Mouse (Mus musculus): ENCODE measurements around the gene Olfr1256. TPM values are rescaled to one million over a fixed set of nuclear protein-coding genes. Genes with fewer than 3 reads are reported as not detected.

The Olfr1256 gene
- not detected for polyA plus RNA-seq (2014; fragmentation: Illumina TruSeq; extraction: RNeasy Lipid Tissue Mini Kit (QIAGEN cat#74804); ENCODE audit: low read depth, low replicate concordance)

GRCm38 (mm10) chr2:89841455-89841854 is at the start of gene Olfr1256:
Gene Olfr1256, minus strand, starts transcription at chr2:89841555.

GRCm38 (mm10) chr2:89878137-89878536 is 36.8 kb upstream of the Olfr1256 start, which contains the start of gene Olfr1257:
Gene Olfr1257, plus strand, starts transcription at chr2:89878437.

GRCm38 (mm10) chr2:89848105-89848504 is 6.8 kb upstream of the Olfr1256 start, which contains the start of gene Olfr48:
Gene Olfr48, minus strand, starts transcription at chr2:89848205.

GRCm38 (mm10) chr2:89811751-89812150 is 29.6 kb downstream of the Olfr1256 start, which contains the start of gene Olfr1255:
Gene Olfr1255, plus strand, starts transcription at chr2:89812051.

GRCm38 (mm10) chr2:89793519-89793918 is 47.8 kb downstream of the Olfr1256 start, which contains the start of gene Olfr1254:
Gene Olfr1254, minus strand, starts transcription at chr2:89793619.

Other genes with a start within 250 kb of the Olfr1256 start
- gene Olfr1246, start 248.4 kb downstream of the Olfr1256 start, polyA plus RNA-seq (2014; fragmentation: Illumina TruSeq; extraction: RNeasy Lipid Tissue Mini Kit (QIAGEN cat#74804); ENCODE audit: low read depth, low replicate concordance), result not detected
- gene Olfr1247, start 227.4 kb downstream of the Olfr1256 start, polyA plus RNA-seq (2014; fragmentation: Illumina TruSeq; extraction: RNeasy Lipid Tissue Mini Kit (QIAGEN cat#74804); ENCODE audit: low read depth, low replicate concordance), result not detected
- gene Olfr1248, start 223.3 kb downstream of the Olfr1256 start, polyA plus RNA-seq (2014; fragmentation: Illumina TruSeq; extraction: RNeasy Lipid Tissue Mini Kit (QIAGEN cat#74804); ENCODE audit: low read depth, low replicate concordance), result not detected
- gene Olfr1249, start 206.6 kb downstream of the Olfr1256 start, polyA plus RNA-seq (2014; fragmentation: Illumina TruSeq; extraction: RNeasy Lipid Tissue Mini Kit (QIAGEN cat#74804); ENCODE audit: low read depth, low replicate concordance), result not detected
- not detected for gene Olfr1250, start 180.1 kb downstream of the Olfr1256 start, polyA plus RNA-seq (2014; fragmentation: Illumina TruSeq; extraction: RNeasy Lipid Tissue Mini Kit (QIAGEN cat#74804); ENCODE audit: low read depth, low replicate concordance)
- gene Olfr1251, start 169.6 kb downstream of the Olfr1256 start, polyA plus RNA-seq (2014; fragmentation: Illumina TruSeq; extraction: RNeasy Lipid Tissue Mini Kit (QIAGEN cat#74804); ENCODE audit: low read depth, low replicate concordance), result not detected
- gene Olfr1252, start 116.5 kb downstream of the Olfr1256 start, polyA plus RNA-seq (2014; fragmentation: Illumina TruSeq; extraction: RNeasy Lipid Tissue Mini Kit (QIAGEN cat#74804); ENCODE audit: low read depth, low replicate concordance), result not detected
- not detected for gene Olfr1253, start 84.5 kb downstream of the Olfr1256 start, polyA plus RNA-seq (2014; fragmentation: Illumina TruSeq; extraction: RNeasy Lipid Tissue Mini Kit (QIAGEN cat#74804); ENCODE audit: low read depth, low replicate concordance)
- gene Olfr1254, start 47.9 kb downstream of the Olfr1256 start, polyA plus RNA-seq (2014; fragmentation: Illumina TruSeq; extraction: RNeasy Lipid Tissue Mini Kit (QIAGEN cat#74804); ENCODE audit: low read depth, low replicate concordance), result not detected
- not detected for gene Olfr1255, start 29.5 kb downstream of the Olfr1256 start, polyA plus RNA-seq (2014; fragmentation: Illumina TruSeq; extraction: RNeasy Lipid Tissue Mini Kit (QIAGEN cat#74804); ENCODE audit: low read depth, low replicate concordance)
- not detected for gene Olfr48, start 6.7 kb upstream of the Olfr1256 start, polyA plus RNA-seq (2014; fragmentation: Illumina TruSeq; extraction: RNeasy Lipid Tissue Mini Kit (QIAGEN cat#74804); ENCODE audit: low read depth, low replicate concordance)
- gene Olfr1257, start 36.9 kb upstream of the Olfr1256 start, polyA plus RNA-seq (2014; fragmentation: Illumina TruSeq; extraction: RNeasy Lipid Tissue Mini Kit (QIAGEN cat#74804); ENCODE audit: low read depth, low replicate concordance), result not detected
- not detected for gene Olfr1258, start 85.8 kb upstream of the Olfr1256 start, polyA plus RNA-seq (2014; fragmentation: Illumina TruSeq; extraction: RNeasy Lipid Tissue Mini Kit (QIAGEN cat#74804); ENCODE audit: low read depth, low replicate concordance)
- gene Olfr1259, start 107.1 kb upstream of the Olfr1256 start, polyA plus RNA-seq (2014; fragmentation: Illumina TruSeq; extraction: RNeasy Lipid Tissue Mini Kit (QIAGEN cat#74804); ENCODE audit: low read depth, low replicate concordance), result not detected
- gene Olfr1260, start 132.8 kb upstream of the Olfr1256 start, polyA plus RNA-seq (2014; fragmentation: Illumina TruSeq; extraction: RNeasy Lipid Tissue Mini Kit (QIAGEN cat#74804); ENCODE audit: low read depth, low replicate concordance), result not detected
- gene Olfr1261, start 149.7 kb upstream of the Olfr1256 start, polyA plus RNA-seq (2014; fragmentation: Illumina TruSeq; extraction: RNeasy Lipid Tissue Mini Kit (QIAGEN cat#74804); ENCODE audit: low read depth, low replicate concordance), result not detected
- not detected for gene Olfr1262, start 158.6 kb upstream of the Olfr1256 start, polyA plus RNA-seq (2014; fragmentation: Illumina TruSeq; extraction: RNeasy Lipid Tissue Mini Kit (QIAGEN cat#74804); ENCODE audit: low read depth, low replicate concordance)
- not detected for gene Olfr1263, start 170.6 kb upstream of the Olfr1256 start, polyA plus RNA-seq (2014; fragmentation: Illumina TruSeq; extraction: RNeasy Lipid Tissue Mini Kit (QIAGEN cat#74804); ENCODE audit: low read depth, low replicate concordance)
- gene Olfr1264, start 184.0 kb upstream of the Olfr1256 start, polyA plus RNA-seq (2014; fragmentation: Illumina TruSeq; extraction: RNeasy Lipid Tissue Mini Kit (QIAGEN cat#74804); ENCODE audit: low read depth, low replicate concordance), result not detected
- gene Olfr1265, start 193.8 kb upstream of the Olfr1256 start, polyA plus RNA-seq (2014; fragmentation: Illumina TruSeq; extraction: RNeasy Lipid Tissue Mini Kit (QIAGEN cat#74804); ENCODE audit: low read depth, low replicate concordance), result not detected
- not detected for gene Olfr140, start 222.0 kb upstream of the Olfr1256 start, polyA plus RNA-seq (2014; fragmentation: Illumina TruSeq; extraction: RNeasy Lipid Tissue Mini Kit (QIAGEN cat#74804); ENCODE audit: low read depth, low replicate concordance)

All from adipose tissue, adult 10 weeks (tissue).